Mouse (Mus musculus) liver, postnatal 0 days (tissue): ENCODE measurements around the gene Il1rapl1.

Experiments
- CTCF ChIP-seq: sonication (generic); IDR thresholded peaks from 2 replicates; pipeline ENCODE4 v1.5.1; 2016; ENCODE audit warnings: antibody characterized with exemption, low read depth
- EP300 ChIP-seq: IDR thresholded peaks from 2 replicates; pipeline ENCODE4 v1.6.1; 2016; ENCODE audit warnings: antibody characterized with exemption, low read depth, mild to moderate bottlenecking

- TF ChIP-seq CTCF = no peak
- no peak for TF ChIP-seq EP300
Measured at GRCm38 (mm10) chrX:86954614-86955013, 1160.8 kb downstream of the Il1rapl1 start.
